In genomic region chr7:100159105-100159841, GRCm38 (mm10) we compare ENCODE assay signal across 8 mouse cellular contexts. TPM values are rescaled to one million over a fixed set of nuclear protein-coding genes. Genes with fewer than 3 reads are reported as not detected.
A peak's percentile ranks its signal among the peaks of the same experiment; 100 is the strongest.
DNase-seq lines count a peak whose midpoint lies in the region; ATAC-seq and TF ChIP-seq lines count a peak whose summit lies in the region.

Lipt2 (plus strand) TSS chr7:100159277.

- peak; percentile 93 for DNase-seq in A20 (ENCODE audit: low read depth, low spot score)
- DNase-seq in heart, embryonic 10.5 days (ENCODE audit: low spot score) = peak; percentile 95
- DNase-seq in liver = peak; percentile 92
- peak; percentile 87 to 93 for DNase-seq in spleen, postnatal 4 days (ENCODE audit: low spot score in 2 of 2)

- peak within 1 kb of the TSS; percentile 70 for H3K27ac ChIP-seq in bone marrow macrophage, adult 2 months (ENCODE audit: insufficient read depth, low read depth, low read length)
- H3K27ac ChIP-seq in embryonic fibroblast, embryonic 13.5 days (ENCODE audit: insufficient read depth, low read length) = peak within 1 kb of the TSS; percentile 58
- H3K27ac ChIP-seq in heart, embryonic 10.5 days = peak within 1 kb of the TSS; percentile 97
- H3K27ac ChIP-seq in kidney, embryonic 15.5 days = peak within 1 kb of the TSS; percentile 98

- ATAC-seq in kidney, embryonic 15.5 days (replicated peaks; ENCODE audit: low FRiP score) = peak; percentile 98
- peak; percentile 82 for ATAC-seq in monocyte, adult 5-6 weeks (replicated peaks; ENCODE audit: insufficient number of reproducible peaks, low FRiP score, low TSS enrichment, poor library complexity, severe bottlenecking)

- no peaks in the 10 kb centered on the region for H3K36me3 ChIP-seq in heart, embryonic 10.5 days
- no peaks in the 10 kb centered on the region for H3K36me3 ChIP-seq in kidney, embryonic 15.5 days

- H3K27me3 ChIP-seq in heart, embryonic 10.5 days (ENCODE audit: insufficient read depth, poor library complexity, severe bottlenecking) = no peaks in the 10 kb centered on the region
- H3K27me3 ChIP-seq in kidney, embryonic 15.5 days = no peaks in the 10 kb centered on the region

- H3K9ac ChIP-seq in kidney, embryonic 15.5 days = peak within 1 kb of the TSS; percentile 89

- no peak for TF ChIP-seq POLR2A in bone marrow macrophage, adult 2 months (IDR thresholded peaks at IDR 0.05; ENCODE audit: borderline replicate concordance, low read depth, low read length)
- peak; percentile 83 for TF ChIP-seq POLR2A in embryonic fibroblast, embryonic 13.5 days (IDR thresholded peaks at IDR 0.05; ENCODE audit: low read depth, low read length)

- no peak for TF ChIP-seq CTCF in bone marrow macrophage, adult 2 months (IDR thresholded peaks at IDR 0.05; ENCODE audit: low read depth, low read length)
- no peak for TF ChIP-seq CTCF in embryonic fibroblast, embryonic 13.5 days (IDR thresholded peaks at IDR 0.05; ENCODE audit: borderline replicate concordance, insufficient read depth, low read length)

- peaks cover 25% of the 10 kb centered on the region for H3K4me1 ChIP-seq in bone marrow macrophage, adult 2 months (ENCODE audit: control insufficient read depth, insufficient read depth, low read length)
- H3K4me1 ChIP-seq in embryonic fibroblast, embryonic 13.5 days (ENCODE audit: control insufficient read depth, insufficient read depth, low read length) = no peaks in the 10 kb centered on the region; the same call in 1 of the 2 replicates
- H3K4me1 ChIP-seq in heart, embryonic 10.5 days = peaks cover 12% of the 10 kb centered on the region; the same call in 1 of the 2 replicates
- H3K4me1 ChIP-seq in kidney, embryonic 15.5 days = peaks cover 16% of the 10 kb centered on the region

- H3K9me3 ChIP-seq in heart, embryonic 10.5 days = no peaks in the 10 kb centered on the region
- no peaks in the 10 kb centered on the region for H3K9me3 ChIP-seq in kidney, embryonic 15.5 days (replicated peaks)

- H3K4me3 ChIP-seq in bone marrow macrophage, adult 2 months (ENCODE audit: insufficient read depth, low read length) = peak within 1 kb of the TSS; percentile 78
- H3K4me3 ChIP-seq in embryonic fibroblast, embryonic 13.5 days (ENCODE audit: insufficient read depth, low read length) = peak within 1 kb of the TSS; percentile 51
- peak within 1 kb of the TSS; percentile 86 for H3K4me3 ChIP-seq in heart, embryonic 10.5 days
- peak within 1 kb of the TSS; percentile 73 for H3K4me3 ChIP-seq in kidney, embryonic 15.5 days (replicated peaks)

- peak within 1 kb of the TSS; percentile 88 for H3K4me2 ChIP-seq in kidney, embryonic 15.5 days

- WGBS in heart, embryonic 10.5 days = under 1% methylated on average over 78 of the region's 78 CpGs
- under 1% methylated on average over 78 of the region's 78 CpGs for WGBS in kidney, embryonic 15.5 days

RNA-seq across cellular contexts. Expression of gene Lipt2, which starts in this region (rescaled TPM):
- 2.4 and 4.2 TPM in 2 replicates for polyA plus RNA-seq in bone marrow macrophage, adult 2 months (2012; ENCODE audit: insufficient read depth, insufficient read length, missing spikeins)
- polyA plus RNA-seq in embryonic fibroblast, embryonic 13.5 days (2011; ENCODE audit: insufficient read length, low read depth, missing spikeins) = 4.2 and 4.7 TPM in 2 replicates
- polyA plus RNA-seq in heart, embryonic 10.5 days (2016; fragmentation: Nextera tagmentation; extraction: Ambion mirVana) = 13.1 and 20.9 TPM in 2 replicates
- polyA plus RNA-seq in kidney, embryonic 15.5 days (2015; fragmentation: Nextera tagmentation; extraction: Ambion mirVana) = 21.5 TPM in 2 replicates
- 1.9 to 4.9 TPM in 2 of 3 replicates, not detected in the other for total RNA-seq in monocyte, adult 5-6 weeks (2017)

Comparison
In these comparisons a context has a peak if more than half of its experiments do, and no peak if none do; other contexts are left out.
1. Peak in every context shown above with its lines: DNase-seq, ATAC-seq, H3K4me3 ChIP-seq and H3K27ac ChIP-seq.